Mouse (Mus musculus) neural tube, embryonic 15.5 days (tissue): ENCODE data around the gene Trim8. TPM values are rescaled to one million over a fixed set of nuclear protein-coding genes. Genes with fewer than 3 reads are reported as not detected.

Experiments
- ATAC-seq: fragments of 200-750 bp; cut with Nextera tagmentation; 2 replicates; pipeline ENCODE4 v1.8.0; 2017; ENCODE audit warnings: mild to moderate bottlenecking, moderate TSS enrichment, moderate library complexity; ENCODE audit not compliant: low FRiP score
- H3K27ac ChIP-seq: fragments of 300-500 bp; sonication (generic); replicated peaks from 2 replicates; pipeline ENCODE4 v1.5.1; 2015; ENCODE audit warnings: mild to moderate bottlenecking, inconsistent platforms
- H3K27me3 ChIP-seq: fragments of 300-500 bp; sonication (generic); replicated peaks from 2 replicates; pipeline ENCODE4 v1.6.1; 2015; ENCODE audit warnings: inconsistent platforms
- H3K36me3 ChIP-seq: fragments of 300-500 bp; sonication (generic); 2 replicates; pipeline ENCODE4 v1.6.1; 2015; ENCODE audit warnings: inconsistent platforms
- H3K4me1 ChIP-seq: fragments of 300-500 bp; sonication (generic); 2 replicates; pipeline ENCODE4 v1.6.1; 2015; ENCODE audit warnings: inconsistent platforms
- H3K4me2 ChIP-seq: fragments of 300-500 bp; sonication (generic); 2 replicates; pipeline ENCODE4 v1.6.1; 2015; ENCODE audit warnings: inconsistent platforms, mild to moderate bottlenecking, moderate library complexity
- H3K4me3 ChIP-seq: fragments of 300-500 bp; sonication (generic); replicated peaks from 2 replicates; pipeline ENCODE4 v1.5.1; 2015; ENCODE audit warnings: mild to moderate bottlenecking, inconsistent platforms
- H3K9ac ChIP-seq: fragments of 300-500 bp; sonication (generic); replicated peaks from 2 replicates; pipeline ENCODE4 v1.6.1; 2015; ENCODE audit warnings: mild to moderate bottlenecking, inconsistent platforms
- H3K9me3 ChIP-seq: fragments of 300-500 bp; sonication (generic); replicated peaks from 2 replicates; pipeline ENCODE4 v1.6.1; 2016; ENCODE audit warnings: inconsistent platforms
- WGBS: fragments of 180-500 bp; shearing (Covaris S2); methylation state at CpG from one replicate; pipeline ENCODE4 v1.1.7; 2015; ENCODE audit warnings: mixed read lengths; 5-methylcytosine and 5-hydroxymethylcytosine counted together
- polyA plus RNA-seq: library from polyadenylated mRNA; unstranded; fragments of >200 nt; fragmentation: Nextera tagmentation; extraction: Ambion mirVana; gene quantifications from 2 replicates; pipeline ENCODE4 v1.2.1, GENCODE M21; 2015

Gene Trim8
- polyA plus RNA-seq, 1 experiment from 2014 or later = 25.5 TPM

DNA sequence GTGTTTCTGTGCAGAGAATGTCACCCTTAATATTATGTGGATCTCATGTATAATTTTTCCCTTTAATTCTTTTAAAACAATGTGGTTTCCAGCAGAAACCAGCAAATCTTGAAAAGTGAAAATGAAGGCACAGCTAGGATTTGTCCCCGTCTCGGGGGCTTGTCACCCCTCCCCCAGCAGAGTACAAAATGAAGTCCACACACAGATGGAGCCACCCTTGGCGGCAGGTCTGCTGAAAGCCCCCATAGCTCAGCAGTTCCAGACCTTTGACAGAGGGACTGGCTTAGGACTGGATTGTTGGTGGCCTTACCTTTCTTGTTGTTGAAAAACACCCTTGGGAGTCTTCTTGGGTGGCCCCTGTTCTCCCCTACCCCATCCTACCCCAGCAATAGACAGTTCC is 20.1 kb upstream of the Trim8 start:
- no peak overlapping the region for H3K4me2 ChIP-seq
- peaks cover 18% of the 10 kb centered on the region; the same call in 1 of the 2 replicates for H3K36me3 ChIP-seq
- no peaks in the 10 kb centered on the region for H3K9me3 ChIP-seq
- no peak overlapping the region for H3K27ac ChIP-seq
- no peak overlapping the region for H3K4me3 ChIP-seq
- H3K9ac ChIP-seq = no peak overlapping the region
- ATAC-seq = no peak
- WGBS = 30% methylated on average over 3 of the region's 3 CpGs
- no peaks in the 10 kb centered on the region for H3K27me3 ChIP-seq
- peaks cover 52% of the 10 kb centered on the region for H3K4me1 ChIP-seq

DNA sequence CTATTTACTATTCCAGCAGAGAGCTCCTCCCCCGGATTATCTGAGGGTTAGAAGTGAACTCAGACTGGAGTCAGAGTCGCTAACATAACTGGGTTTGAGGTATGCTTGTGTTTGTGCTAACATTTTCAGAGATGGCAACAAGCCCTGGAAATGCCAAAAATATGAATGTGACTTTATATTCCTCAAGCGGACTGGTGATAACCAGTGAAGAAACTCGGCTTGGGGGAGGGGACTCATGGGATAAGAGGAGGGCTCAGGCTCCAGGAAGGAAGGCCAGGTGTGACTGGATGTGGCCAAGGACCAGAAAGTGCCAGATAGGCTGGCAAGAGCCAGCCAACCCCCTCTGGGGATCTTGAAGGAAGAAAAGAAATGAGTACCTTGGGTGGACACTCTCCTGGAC is 19.7 kb upstream of the Trim8 start:
- no peak overlapping the region for H3K27ac ChIP-seq
- no peaks in the 10 kb centered on the region for H3K27me3 ChIP-seq
- H3K4me2 ChIP-seq = no peak overlapping the region
- H3K36me3 ChIP-seq = peaks cover 19% of the 10 kb centered on the region; the same call in 1 of the 2 replicates
- H3K9me3 ChIP-seq = no peaks in the 10 kb centered on the region
- no peak for ATAC-seq
- WGBS = 43% methylated on average over 4 of the region's 4 CpGs
- H3K4me3 ChIP-seq = no peak overlapping the region
- peaks cover 52% of the 10 kb centered on the region for H3K4me1 ChIP-seq
- H3K9ac ChIP-seq = no peak overlapping the region

DNA sequence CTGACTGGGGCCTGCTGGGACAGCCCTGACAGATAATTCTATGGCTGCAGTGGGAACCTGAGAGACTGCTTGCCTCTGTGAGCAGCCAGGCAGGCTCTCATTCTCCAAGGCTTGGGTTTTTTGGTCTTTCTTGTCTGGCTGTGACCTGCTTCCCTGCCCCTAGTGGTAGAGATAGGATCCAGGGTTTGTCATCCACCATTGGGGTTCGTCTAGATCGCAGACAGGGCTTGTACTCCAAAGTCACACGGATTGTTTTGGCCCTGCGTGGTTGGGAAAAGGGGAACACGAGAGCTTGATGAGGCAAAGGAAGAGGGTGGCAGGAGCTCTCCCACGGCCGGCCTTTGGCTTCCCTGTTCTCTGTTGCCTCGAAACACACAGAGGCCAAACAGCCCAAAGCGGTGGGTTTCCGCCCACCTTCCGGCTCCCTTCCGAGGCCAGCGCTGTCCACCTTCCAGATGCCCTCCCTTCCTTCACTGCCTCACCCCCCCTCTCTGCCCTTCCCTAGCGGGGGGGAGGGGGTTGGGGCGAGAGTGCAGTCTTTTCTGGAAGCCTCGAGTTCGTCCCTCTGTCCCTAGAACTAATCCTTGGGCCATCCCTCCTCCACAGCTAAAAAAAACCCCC is 18.5 kb upstream of the Trim8 start:
- 63% methylated on average over 17 of the region's 17 CpGs for WGBS
- ATAC-seq = no peak
- peak overlapping the region; percentile 24; the same call in 1 of the 2 replicates for H3K27ac ChIP-seq
- H3K27me3 ChIP-seq = no peaks in the 10 kb centered on the region
- H3K4me2 ChIP-seq = no peak overlapping the region
- no peak overlapping the region for H3K4me3 ChIP-seq
- H3K9ac ChIP-seq = no peak overlapping the region
- H3K9me3 ChIP-seq = no peaks in the 10 kb centered on the region
- H3K4me1 ChIP-seq = peaks cover 43% of the 10 kb centered on the region
- peaks cover 23% of the 10 kb centered on the region; the same call in 1 of the 2 replicates for H3K36me3 ChIP-seq

DNA sequence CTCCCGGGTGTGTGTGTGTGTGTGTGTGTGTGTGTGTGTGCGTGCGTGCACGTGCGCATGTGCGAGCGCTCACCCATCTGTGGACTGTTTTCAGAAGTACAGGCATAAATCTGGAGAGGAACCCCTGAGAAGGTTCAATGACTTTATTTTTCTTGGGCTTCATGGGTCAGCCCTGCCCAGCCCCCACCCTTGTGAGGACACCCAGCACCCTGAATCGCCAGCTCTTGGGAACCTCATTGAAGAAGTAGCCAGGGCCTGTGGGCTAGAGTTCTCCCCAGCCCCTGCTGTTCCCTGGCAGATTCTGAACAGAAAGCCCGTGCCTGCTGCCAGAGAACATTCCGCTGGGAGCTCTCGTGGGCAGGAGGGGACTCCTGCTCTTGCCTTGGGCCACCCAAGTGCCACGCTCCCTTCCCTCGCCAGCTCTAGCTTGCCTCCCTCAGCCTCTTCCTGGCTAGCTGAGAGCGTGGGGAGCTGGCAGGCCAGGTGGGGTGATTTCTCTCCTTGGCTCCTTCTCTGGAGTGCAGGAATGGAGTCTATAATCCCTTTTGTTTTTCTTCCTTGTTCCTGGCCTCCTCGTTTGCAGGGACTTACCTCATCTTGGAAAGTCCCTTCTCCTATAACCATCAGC is 17.7 kb upstream of the Trim8 start:
- H3K27ac ChIP-seq = peak overlapping the region; percentile 72
- no peak overlapping the region for H3K9ac ChIP-seq
- no peak overlapping the region for H3K4me2 ChIP-seq
- ATAC-seq = no peak
- H3K9me3 ChIP-seq = no peaks in the 10 kb centered on the region
- H3K36me3 ChIP-seq = peaks cover 23% of the 10 kb centered on the region; the same call in 1 of the 2 replicates
- H3K4me3 ChIP-seq = no peak overlapping the region
- peaks cover 43% of the 10 kb centered on the region for H3K4me1 ChIP-seq
- H3K27me3 ChIP-seq = no peaks in the 10 kb centered on the region
- WGBS = 70% methylated on average over 15 of the region's 15 CpGs

DNA sequence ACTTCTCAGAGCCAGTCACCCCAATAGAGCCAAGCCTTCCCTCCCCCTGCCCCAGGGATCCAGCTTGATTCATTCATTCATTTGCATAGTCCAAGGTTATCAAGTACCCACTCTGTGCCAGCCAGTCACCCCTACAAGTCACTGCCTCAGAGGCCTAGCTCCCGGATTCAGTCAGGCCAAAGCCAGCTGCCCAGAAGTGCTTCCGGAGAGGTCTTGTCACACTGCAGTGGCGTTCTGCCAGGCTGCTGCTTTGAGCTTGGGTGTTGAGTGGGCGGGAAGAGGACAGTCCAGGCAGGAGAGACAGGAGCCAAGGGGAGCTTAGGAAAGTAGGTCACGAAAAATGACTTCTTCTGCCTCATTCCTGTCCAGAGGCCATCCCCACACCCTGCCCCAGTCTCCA is 17.0 kb upstream of the Trim8 start:
- Histone ChIP-seq H3K4me3 (no peak overlapping the region), H3K27me3 (no peaks in the 10 kb centered on the region), H3K36me3 (peaks cover 23% of the 10 kb centered on the region; the same call in 1 of the 2 replicates), H3K4me2 (no peak overlapping the region), H3K4me1 (peaks cover 37% of the 10 kb centered on the region), H3K27ac (peak overlapping the region; percentile 72), H3K9ac (no peak overlapping the region), H3K9me3 (no peaks in the 10 kb centered on the region)
- no peak for ATAC-seq
- 68% methylated on average over 5 of the region's 5 CpGs for WGBS

DNA sequence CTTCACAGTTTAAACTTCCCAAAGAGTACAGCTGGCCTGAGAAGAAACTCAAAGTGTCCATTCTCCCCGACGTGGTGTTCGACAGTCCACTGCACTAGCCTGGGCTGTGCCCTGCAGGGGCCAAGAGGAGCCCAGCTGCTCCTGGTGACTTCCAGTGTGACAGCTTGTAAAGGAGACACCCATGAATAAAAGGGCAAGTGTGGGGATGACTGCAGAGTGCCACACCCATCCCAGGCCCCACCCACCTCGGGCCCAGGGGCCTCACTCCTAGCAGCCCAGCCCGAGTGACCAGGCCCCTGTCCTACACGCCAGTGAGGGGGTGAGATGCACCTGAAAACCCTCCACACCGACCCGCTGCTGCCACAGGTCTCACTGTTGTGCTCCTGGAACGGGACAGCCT is 15.7 kb upstream of the Trim8 start:
- 70% methylated on average over 9 of the region's 9 CpGs for WGBS
- Histone ChIP-seq H3K27me3 (no peaks in the 10 kb centered on the region), H3K36me3 (peaks cover 16% of the 10 kb centered on the region; the same call in 1 of the 2 replicates), H3K27ac (no peak overlapping the region), H3K9me3 (no peaks in the 10 kb centered on the region), H3K9ac (no peak overlapping the region), H3K4me2 (no peak overlapping the region), H3K4me3 (no peak overlapping the region), H3K4me1 (peaks cover 36% of the 10 kb centered on the region)
- ATAC-seq = no peak

DNA sequence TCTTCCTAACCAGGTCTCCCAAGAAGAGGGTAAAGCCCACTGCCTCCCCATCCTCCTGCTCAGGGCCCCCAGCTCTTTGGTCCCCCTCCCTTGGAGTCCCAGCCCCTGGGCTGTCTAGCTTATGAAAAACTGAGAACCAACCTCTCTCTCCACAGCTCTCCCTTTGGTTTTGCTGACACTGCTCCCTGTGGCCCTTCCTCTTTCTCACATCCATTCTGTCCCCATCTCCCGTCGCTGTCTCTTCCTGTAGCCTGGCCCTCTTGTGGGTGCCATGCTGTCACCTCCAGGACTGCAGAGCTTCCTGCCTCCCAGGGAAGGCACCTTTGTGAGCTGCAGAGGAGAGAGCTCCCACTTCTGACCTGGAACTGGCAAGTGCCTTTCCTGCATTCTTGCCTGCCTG is 14.8 kb upstream of the Trim8 start:
- no peak overlapping the region for H3K4me3 ChIP-seq
- WGBS = 54% methylated on average over 2 of the region's 2 CpGs
- H3K27ac ChIP-seq = no peak overlapping the region; the same call in 1 of the 2 replicates
- peaks cover 16% of the 10 kb centered on the region; the same call in 1 of the 2 replicates for H3K36me3 ChIP-seq
- H3K4me1 ChIP-seq = peaks cover 32% of the 10 kb centered on the region
- H3K9me3 ChIP-seq = no peaks in the 10 kb centered on the region
- no peaks in the 10 kb centered on the region for H3K27me3 ChIP-seq
- no peak overlapping the region for H3K4me2 ChIP-seq
- no peak overlapping the region for H3K9ac ChIP-seq
- no peak for ATAC-seq

DNA sequence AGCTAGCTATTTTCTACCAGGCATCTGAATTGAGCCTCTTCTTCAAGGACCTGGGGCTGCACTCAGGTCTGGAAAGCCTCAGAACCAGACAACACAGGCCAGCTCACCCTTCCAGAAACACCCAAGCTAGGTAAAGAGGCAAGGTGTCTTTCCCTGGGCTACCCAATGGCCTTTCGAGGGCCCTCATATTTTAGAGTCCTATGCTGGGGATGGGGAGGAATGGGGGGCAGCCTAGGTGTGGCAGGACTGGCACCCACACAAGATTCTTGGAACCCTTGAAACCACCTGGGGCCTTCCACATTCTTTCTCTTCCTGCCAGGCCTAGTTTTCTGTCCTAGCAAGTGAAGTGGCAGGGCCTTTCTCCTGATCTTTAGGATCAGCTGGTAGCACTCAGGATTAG is 12.1 kb upstream of the Trim8 start:
- Histone ChIP-seq H3K9me3 (0 out of 2 replicates have a peak, but pooled peaks cover 3% of the 10 kb centered on the region), H3K9ac (no peak overlapping the region), H3K4me1 (peaks cover 7% of the 10 kb centered on the region; the same call in 1 of the 2 replicates), H3K4me3 (no peak overlapping the region), H3K36me3 (peaks cover 16% of the 10 kb centered on the region; the same call in 1 of the 2 replicates), H3K27me3 (no peaks in the 10 kb centered on the region), H3K27ac (no peak overlapping the region), H3K4me2 (no peak overlapping the region)
- no peak for ATAC-seq
- WGBS = 93% methylated on average over 1 of the region's 1 CpGs

DNA sequence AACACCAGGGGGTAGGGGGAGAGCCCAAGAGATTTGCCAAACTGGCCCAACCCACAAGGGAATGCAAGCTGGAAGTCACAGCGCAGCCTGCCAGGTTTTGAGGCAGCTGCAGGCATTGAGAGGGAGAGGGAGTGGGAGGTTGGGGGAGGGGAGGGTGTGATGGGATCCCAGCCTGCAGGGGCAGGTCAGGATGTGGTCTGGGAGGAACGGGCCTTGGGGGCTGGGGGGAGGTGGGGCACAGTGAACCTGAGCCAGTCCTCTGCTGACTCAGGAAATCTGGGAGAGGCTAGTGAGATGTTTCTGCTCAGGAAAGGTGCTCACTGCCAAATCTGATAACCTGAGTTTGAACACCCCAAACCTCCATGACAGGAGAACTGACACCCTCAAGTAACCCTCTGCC is 10.9 kb upstream of the Trim8 start:
- Histone ChIP-seq H3K4me3 (no peak overlapping the region), H3K27me3 (no peaks in the 10 kb centered on the region), H3K36me3 (peaks cover 12% of the 10 kb centered on the region; the same call in 1 of the 2 replicates), H3K9ac (no peak overlapping the region), H3K9me3 (0 out of 2 replicates have a peak, but pooled peaks cover 3% of the 10 kb centered on the region), H3K4me1 (no peaks in the 10 kb centered on the region), H3K27ac (no peak overlapping the region), H3K4me2 (no peak overlapping the region)
- ATAC-seq = no peak
- WGBS = 6% methylated on average over 2 of the region's 2 CpGs

DNA sequence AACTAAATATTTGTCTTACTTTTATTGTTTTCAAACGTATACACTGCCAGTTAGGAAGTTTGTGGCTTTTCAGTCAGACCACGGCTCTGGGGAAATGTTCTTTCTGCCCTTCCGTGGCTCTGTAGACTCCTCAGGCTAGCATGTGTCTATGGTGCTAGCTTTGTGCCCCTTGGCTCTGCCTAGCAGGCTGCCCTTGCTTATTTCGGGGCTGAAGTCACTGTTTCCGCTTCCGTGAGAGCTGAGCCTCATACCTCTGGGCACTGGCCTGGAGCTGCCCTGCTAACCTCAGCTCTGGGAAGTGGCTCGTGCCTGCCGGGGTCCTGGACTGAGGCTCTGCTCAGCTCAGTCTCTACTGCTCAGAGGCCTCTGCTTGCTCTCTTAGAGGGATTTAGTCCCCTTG is 6.4 kb upstream of the Trim8 start:
- no peak for ATAC-seq
- H3K36me3 ChIP-seq = no peaks in the 10 kb centered on the region
- WGBS = 83% methylated on average over 8 of the region's 8 CpGs
- no peak overlapping the region for H3K27ac ChIP-seq
- 0 out of 2 replicates have a peak, but pooled peaks cover 3% of the 10 kb centered on the region for H3K9me3 ChIP-seq
- no peaks in the 10 kb centered on the region for H3K27me3 ChIP-seq
- no peak overlapping the region for H3K4me3 ChIP-seq
- H3K4me2 ChIP-seq = no peak overlapping the region
- H3K4me1 ChIP-seq = peaks cover 9% of the 10 kb centered on the region
- no peak overlapping the region for H3K9ac ChIP-seq

DNA sequence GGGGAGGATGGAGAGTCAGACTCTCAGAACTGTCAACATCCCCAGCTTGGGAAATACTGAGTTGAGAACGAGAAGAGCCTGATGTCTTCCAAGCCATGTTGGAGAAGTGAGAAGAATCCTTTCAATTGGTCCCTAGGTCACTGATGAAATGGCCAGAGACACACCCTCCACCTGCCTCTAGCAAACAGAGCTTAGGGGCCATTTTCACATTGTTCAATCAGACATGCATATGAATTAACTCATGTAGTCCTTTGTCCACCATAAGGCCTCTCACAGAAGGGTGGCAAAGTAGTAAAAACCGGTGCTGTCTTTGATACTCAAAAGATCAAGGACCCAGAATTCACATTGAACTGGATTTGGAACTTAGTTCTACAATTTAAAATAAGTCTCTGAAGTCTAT is 4.3 kb upstream of the Trim8 start:
- Histone ChIP-seq H3K36me3 (no peaks in the 10 kb centered on the region), H3K9ac (no peak overlapping the region), H3K27me3 (no peaks in the 10 kb centered on the region), H3K4me1 (peaks cover 9% of the 10 kb centered on the region), H3K9me3 (0 out of 2 replicates have a peak, but pooled peaks cover under 1% of the 10 kb centered on the region), H3K4me3 (no peak overlapping the region), H3K4me2 (no peak overlapping the region), H3K27ac (no peak overlapping the region)
- 49% methylated on average over 2 of the region's 2 CpGs for WGBS
- ATAC-seq = no peak

DNA sequence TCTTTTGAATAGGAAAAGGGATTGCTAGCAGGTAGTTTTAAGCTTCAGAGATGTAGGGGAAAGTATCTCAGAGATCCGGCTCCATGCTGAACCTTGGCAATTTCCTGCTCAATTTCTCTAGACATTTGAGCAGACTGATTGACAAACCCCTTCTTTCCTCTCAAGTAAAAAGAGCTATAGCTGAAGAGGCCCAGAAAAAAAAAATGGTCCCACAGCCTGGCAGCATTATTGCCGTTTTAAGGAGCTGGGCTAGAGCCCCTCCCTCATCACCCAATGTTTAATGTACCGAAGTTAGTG is 2.0 kb upstream of the Trim8 start:
- WGBS = 2% methylated on average over 3 of the region's 3 CpGs
- peak overlapping the region; percentile 96 for H3K4me2 ChIP-seq
- peak overlapping the region; percentile 80 for H3K4me3 ChIP-seq
- ATAC-seq = no peak
- H3K4me1 ChIP-seq = peaks cover 18% of the 10 kb centered on the region
- no peaks in the 10 kb centered on the region for H3K36me3 ChIP-seq
- H3K27me3 ChIP-seq = no peaks in the 10 kb centered on the region
- no peaks in the 10 kb centered on the region for H3K9me3 ChIP-seq
- peak overlapping the region; percentile 23; the same call in 1 of the 2 replicates for H3K9ac ChIP-seq
- H3K27ac ChIP-seq = peak overlapping the region; percentile 81
